In genomic region chr10:8768654-8769053, GRCm38 (mm10) we compare ENCODE assay signal across 18 mouse cellular contexts.
A peak's percentile ranks its signal among the peaks of the same experiment; 100 is the strongest.
DNase-seq lines count a peak whose midpoint lies in the region; ATAC-seq and TF ChIP-seq lines count a peak whose summit lies in the region.
"Had no signal": no experiment of that assay in that cellular context is flagged by ENCODE, and none has a peak within 500 bp of the region (broad histone marks: within the 10 kb centered on the region; RNA-seq: fewer than 3 reads in every experiment).

No protein-coding gene starts in this region.

- no peak overlapping the region for H3K9ac ChIP-seq in lung, postnatal 0 days (replicated peaks; ENCODE audit: low read depth)
- H3K9ac ChIP-seq: heart, embryonic 13.5 days; lung, embryonic 14.5 days; neural tube, embryonic 12.5 days had no signal

- no peak overlapping the region for H3K4me3 ChIP-seq in lung, postnatal 0 days (ENCODE audit: low read depth, low read length)
- H3K4me3 ChIP-seq: heart, embryonic 13.5 days; neural tube, embryonic 12.5 days had no signal

- no peak overlapping the region for H3K27ac ChIP-seq in lung, postnatal 0 days (ENCODE audit: low read length)
- H3K27ac ChIP-seq: heart, embryonic 13.5 days; hindbrain, postnatal 0 days; neural tube, embryonic 12.5 days had no signal

- DNase-seq in lung, postnatal 0 days (ENCODE audit: low spot score), result peak; percentile 19
- no peak for DNase-seq in lung, postnatal 4 days
- DNase-seq in adrenal gland, adult 8-10 months, result peak; percentile 45
- peak; percentile 69 for DNase-seq in fat pad, adult 2 months (ENCODE audit: extremely low read depth, low read depth, low spot score)
- DNase-seq in skeletal muscle tissue, adult 2 months (ENCODE audit: low read depth, low spot score), result peak; percentile 75
- no peak for DNase-seq in spleen, postnatal 36 days (ENCODE audit: low spot score in 2 of 2)
- no peak for DNase-seq in layer of hippocampus, adult 9-11 months
- DNase-seq: cerebellum, adult 9-11 months; kidney, adult 18-20 months; kidney, postnatal 14 days; lung, embryonic 14.5 days; right cerebral cortex, postnatal 14 days had no signal

- WGBS in lung, postnatal 0 days, result 83% methylated on average over 8 of the region's 8 CpGs

- H3K36me3 ChIP-seq in lung, postnatal 0 days (ENCODE audit: insufficient read depth, low read length), result no peaks in the 10 kb centered on the region; the same call in 1 of the 2 replicates

- no peaks in the 10 kb centered on the region for H3K27me3 ChIP-seq in lung, postnatal 0 days (replicated peaks; ENCODE audit: insufficient read depth, low read length)
- H3K27me3 ChIP-seq: CH12.LX; heart, embryonic 13.5 days; neural tube, embryonic 12.5 days had no signal

- H3K9me3 ChIP-seq in lung, postnatal 0 days (ENCODE audit: low read length), result no peaks in the 10 kb centered on the region
- H3K9me3 ChIP-seq: heart, embryonic 13.5 days; neural tube, embryonic 12.5 days had no signal

- no peaks in the 10 kb centered on the region; the same call in 1 of the 2 replicates for H3K4me1 ChIP-seq in lung, postnatal 0 days (ENCODE audit: insufficient read depth, low read depth, low read length)

- H3K4me2 ChIP-seq in lung, postnatal 0 days (replicated peaks; ENCODE audit: low read depth, low read length), result no peak overlapping the region
- H3K4me2 ChIP-seq: heart, embryonic 13.5 days; liver, embryonic 11.5 days; lung, embryonic 14.5 days; neural tube, embryonic 12.5 days had no signal

- no peak for ATAC-seq in lung, postnatal 0 days
- ATAC-seq: hindbrain, postnatal 0 days; midbrain, embryonic 16.5 days had no signal

- TF ChIP-seq CTCF in lung, postnatal 0 days (IDR thresholded peaks at IDR 0.05), result no peak

- TF ChIP-seq EP300 in lung, postnatal 0 days (IDR thresholded peaks at IDR 0.05), result no peak

Comparison
In these comparisons a context has a peak if more than half of its experiments do, and no peak if none do; other contexts are left out.
1. DNase-seq: peak in lung, postnatal 0 days (single experiment), adrenal gland, adult 8-10 months (single experiment), fat pad, adult 2 months (single experiment) and skeletal muscle tissue, adult 2 months (single experiment); none in lung, postnatal 4 days (0 of 2), spleen, postnatal 36 days (0 of 2) and layer of hippocampus, adult 9-11 months (single experiment).